Mouse (Mus musculus) brain, embryonic 14.5 days (tissue): ENCODE measurements around the gene Gab1.

Source experiments
- CTCF ChIP-seq: fragments of 200-500 bp; IDR thresholded peaks from 2 replicates; pipeline ENCODE4 v1.5.1; 2012; ENCODE audit warnings: inconsistent platforms, mild to moderate bottlenecking, moderate library complexity, borderline replicate concordance; ENCODE audit not compliant: insufficient read depth, insufficient read length; ENCODE audit errors: extremely low read depth
- POLR2A ChIP-seq: fragments of 200-500 bp; IDR thresholded peaks from 2 replicates; pipeline ENCODE4 v1.6.1; 2012; ENCODE audit warnings: mild to moderate bottlenecking, inconsistent platforms, borderline replicate concordance; ENCODE audit not compliant: poor library complexity, insufficient read depth, insufficient read length, severe bottlenecking; ENCODE audit errors: extremely low read depth

DNA sequence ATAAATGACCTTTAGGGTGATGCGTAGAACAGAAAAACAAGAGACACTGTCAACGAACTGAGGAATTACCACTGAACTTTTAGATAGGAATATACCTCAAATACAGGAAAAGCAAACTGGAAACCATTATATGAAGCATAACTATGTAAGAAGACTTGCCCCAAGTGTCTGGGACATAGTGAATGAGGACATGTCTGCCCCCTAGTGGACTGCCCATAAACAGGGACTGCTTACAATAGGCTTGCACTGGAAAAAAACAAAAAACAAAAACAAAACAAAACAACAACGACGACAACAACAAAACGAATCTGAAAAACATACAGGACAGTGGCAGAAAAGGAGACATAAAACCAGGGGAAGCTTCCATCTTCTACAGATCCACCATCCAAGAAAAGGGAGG lies 66.9 kb downstream of the Gab1 start:
- TF ChIP-seq POLR2A (no peak), CTCF (peak; percentile 56; the same call in 1 of the 2 replicates)
